Mouse (Mus musculus): ENCODE results near the gene Lgr5. TPM values are rescaled to one million over a fixed set of nuclear protein-coding genes. Genes with fewer than 3 reads are reported as not detected.

Gene Lgr5
- 0.23 and 0.35 TPM in 2 replicates for polyA plus RNA-seq (2015; fragmentation: Nextera tagmentation; extraction: Ambion mirVana)

DNA sequence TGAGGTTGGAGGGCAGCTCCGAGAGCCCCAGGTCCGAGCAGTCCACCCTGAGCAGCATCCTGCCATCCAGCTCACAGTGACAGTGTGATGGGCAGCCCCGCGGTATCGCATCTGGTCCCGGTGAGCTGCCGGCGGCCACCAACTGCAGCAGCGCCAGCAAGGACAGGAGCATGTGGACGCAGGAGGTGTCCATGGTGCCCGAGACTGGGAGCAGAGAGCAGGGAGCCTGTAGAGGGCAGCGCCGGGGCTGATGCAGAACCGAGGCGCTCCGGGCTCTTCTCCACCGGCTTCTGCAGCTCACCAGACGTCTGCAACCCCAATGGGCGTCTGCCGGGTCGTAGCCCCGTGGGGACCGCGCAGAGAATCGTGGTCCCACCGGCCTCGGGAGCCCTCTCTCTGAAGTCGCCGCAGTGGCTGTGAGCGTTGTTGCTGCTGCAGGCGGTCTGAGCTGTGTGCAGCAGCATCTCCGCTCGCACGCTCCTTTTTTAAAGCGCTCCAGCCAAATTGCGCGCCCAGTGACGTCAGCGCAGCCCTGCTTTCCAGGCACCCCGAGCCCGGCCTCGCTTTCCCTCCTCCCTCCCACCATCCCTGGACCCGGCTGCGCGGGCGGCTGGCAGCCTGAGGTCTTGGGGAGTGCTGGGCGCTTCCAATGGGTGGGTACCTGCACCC lies at the start of gene Lgr5:
Gene Lgr5, minus strand, starts transcription at position 480 of the 669 bp plus-strand sequence.
- Histone ChIP-seq H3K4me2 (replicated peaks; ENCODE audit: low read depth, low read length) (peak within 1 kb of the TSS; percentile 62), H3K4me3 (ENCODE audit: low read depth, low read length) (peak within 1 kb of the TSS; percentile 28), H3K9ac (replicated peaks; ENCODE audit: low read depth) (no peak within 1 kb of the TSS), H3K9me3 (ENCODE audit: low read length) (no peaks in the 10 kb centered on the region), H3K27ac (ENCODE audit: low read length) (no peak within 1 kb of the TSS), H3K27me3 (replicated peaks; ENCODE audit: insufficient read depth, low read length) (peaks cover 28% of the 10 kb centered on the region), H3K36me3 (ENCODE audit: insufficient read depth, low read length) (no peaks in the 10 kb centered on the region), H3K4me1 (ENCODE audit: insufficient read depth, low read depth, low read length) (peaks cover 7% of the 10 kb centered on the region)
- TF ChIP-seq EP300 (IDR thresholded peaks at IDR 0.05): no peak
- TF ChIP-seq CTCF (IDR thresholded peaks at IDR 0.05): peak; percentile 56
- WGBS: 2% methylated on average over 45 of the region's 47 CpGs
- peak; percentile 61 for DNase-seq (ENCODE audit: low spot score)
- ATAC-seq: peak; percentile 75

DNA sequence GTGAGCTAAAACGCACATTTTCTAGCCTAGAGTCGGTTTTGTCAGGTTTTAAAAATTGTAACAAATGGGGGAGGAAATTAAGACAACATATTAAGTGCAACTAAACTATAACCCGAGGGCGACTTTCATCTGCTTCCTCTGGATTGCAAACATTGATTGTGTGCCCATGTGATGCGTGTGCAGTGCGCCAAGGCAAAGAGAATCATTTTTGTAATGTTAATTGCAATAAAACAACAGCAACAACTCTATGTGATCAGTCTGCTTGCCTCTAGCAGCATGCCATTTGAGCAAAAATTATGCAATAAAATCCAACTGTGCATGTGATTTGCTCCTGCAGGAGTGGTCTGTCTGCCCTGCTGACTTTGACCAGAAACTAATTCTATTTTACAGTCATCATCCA lies 39.1 kb upstream of the Lgr5 start:
- ATAC-seq: no peak
- DNase-seq (ENCODE audit: low spot score): no peak
- WGBS: 84% methylated on average over 6 of the region's 6 CpGs
- Histone ChIP-seq H3K9ac (replicated peaks; ENCODE audit: low read depth) (no peak overlapping the region), H3K27ac (ENCODE audit: low read length) (no peak overlapping the region), H3K4me1 (ENCODE audit: insufficient read depth, low read depth, low read length) (no peaks in the 10 kb centered on the region), H3K36me3 (ENCODE audit: insufficient read depth, low read length) (no peaks in the 10 kb centered on the region), H3K27me3 (replicated peaks; ENCODE audit: insufficient read depth, low read length) (no peaks in the 10 kb centered on the region), H3K4me2 (replicated peaks; ENCODE audit: low read depth, low read length) (no peak overlapping the region), H3K9me3 (ENCODE audit: low read length) (no peaks in the 10 kb centered on the region), H3K4me3 (ENCODE audit: low read depth, low read length) (no peak overlapping the region)
- TF ChIP-seq CTCF (IDR thresholded peaks at IDR 0.05) (no peak), EP300 (IDR thresholded peaks at IDR 0.05) (no peak)

DNA sequence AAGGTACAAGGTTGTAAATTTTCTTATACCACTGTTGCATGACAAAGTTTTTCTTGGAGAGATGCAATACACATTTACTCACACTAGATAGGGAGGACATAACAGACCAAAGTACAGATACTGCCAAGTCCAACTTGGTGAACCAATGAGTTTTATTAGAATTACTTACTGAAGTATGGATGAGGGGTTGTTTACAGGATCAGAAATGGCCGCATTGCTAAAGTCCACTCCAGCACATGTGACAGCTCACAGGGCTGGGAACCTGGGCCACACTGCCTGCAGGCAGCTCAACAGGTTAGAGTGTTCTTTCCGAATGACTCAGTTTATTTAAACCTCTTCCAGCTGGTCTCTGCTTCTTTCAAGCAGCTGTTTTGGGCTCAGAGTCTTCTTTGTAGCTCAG lies 37.4 kb upstream of the Lgr5 start:
- no peak for ATAC-seq

GRCm38 (mm10) chr10:115623956-115624671 lies 36.5 kb upstream of the Lgr5 start:
- H3K27ac ChIP-seq (ENCODE audit: low read length): no peak overlapping the region
- H3K4me1 ChIP-seq (ENCODE audit: insufficient read depth, low read depth, low read length): no peaks in the 10 kb centered on the region
- H3K9me3 ChIP-seq (ENCODE audit: low read length): no peaks in the 10 kb centered on the region
- TF ChIP-seq CTCF (IDR thresholded peaks at IDR 0.05): no peak
- peak; percentile 63 for TF ChIP-seq EP300 (IDR thresholded peaks at IDR 0.05)
- H3K4me2 ChIP-seq (replicated peaks; ENCODE audit: low read depth, low read length): no peak overlapping the region
- ATAC-seq (peak; percentile 94), DNase-seq (ENCODE audit: low spot score) (peak; percentile 83)
- H3K27me3 ChIP-seq (replicated peaks; ENCODE audit: insufficient read depth, low read length): no peaks in the 10 kb centered on the region
- 44% methylated on average over 15 of the region's 15 CpGs for WGBS
- H3K36me3 ChIP-seq (ENCODE audit: insufficient read depth, low read length): no peaks in the 10 kb centered on the region
- no peak overlapping the region for H3K9ac ChIP-seq (replicated peaks; ENCODE audit: low read depth)
- no peak overlapping the region for H3K4me3 ChIP-seq (ENCODE audit: low read depth, low read length)

More for the DNA sequence above, 37.4 kb upstream of the Lgr5 start:
- Histone ChIP-seq H3K36me3 (ENCODE audit: insufficient read depth, low read length) (no peaks in the 10 kb centered on the region), H3K27me3 (replicated peaks; ENCODE audit: insufficient read depth, low read length) (no peaks in the 10 kb centered on the region), H3K4me3 (ENCODE audit: low read depth, low read length) (no peak overlapping the region), H3K9me3 (ENCODE audit: low read length) (no peaks in the 10 kb centered on the region), H3K4me1 (ENCODE audit: insufficient read depth, low read depth, low read length) (no peaks in the 10 kb centered on the region), H3K27ac (ENCODE audit: low read length) (no peak overlapping the region), H3K4me2 (replicated peaks; ENCODE audit: low read depth, low read length) (no peak overlapping the region), H3K9ac (replicated peaks; ENCODE audit: low read depth) (no peak overlapping the region)
- TF ChIP-seq CTCF (IDR thresholded peaks at IDR 0.05) (no peak), EP300 (IDR thresholded peaks at IDR 0.05) (no peak)
- WGBS: 76% methylated on average over 2 of the region's 2 CpGs
- no peak for DNase-seq (ENCODE audit: low spot score)

DNA sequence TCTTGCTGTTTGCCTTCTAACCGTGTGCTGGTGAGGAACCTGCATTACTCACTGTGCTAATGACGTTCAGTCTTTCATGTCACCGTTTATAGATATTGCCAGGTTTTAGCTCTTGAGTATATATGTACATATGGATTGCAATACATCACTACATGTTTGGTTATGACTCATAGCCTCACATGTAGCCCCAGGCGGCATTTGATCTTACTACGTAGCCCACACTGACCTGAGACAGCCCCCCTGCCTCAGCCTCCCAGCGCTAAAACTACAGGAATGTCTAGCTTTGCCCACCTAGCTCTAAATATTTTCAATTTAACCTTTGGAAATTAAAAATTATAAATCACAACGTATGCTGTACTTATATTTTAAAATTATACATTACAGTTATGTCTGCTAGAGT lies 35.9 kb upstream of the Lgr5 start:
- H3K9me3 ChIP-seq (ENCODE audit: low read length): no peaks in the 10 kb centered on the region
- H3K4me1 ChIP-seq (ENCODE audit: insufficient read depth, low read depth, low read length): no peaks in the 10 kb centered on the region
- ATAC-seq (peak; percentile 58), DNase-seq (ENCODE audit: low spot score) (peak; percentile 15)
- H3K27ac ChIP-seq (ENCODE audit: low read length): no peak overlapping the region
- no peaks in the 10 kb centered on the region for H3K27me3 ChIP-seq (replicated peaks; ENCODE audit: insufficient read depth, low read length)
- H3K36me3 ChIP-seq (ENCODE audit: insufficient read depth, low read length): no peaks in the 10 kb centered on the region
- TF ChIP-seq EP300 (IDR thresholded peaks at IDR 0.05): no peak
- no peak for TF ChIP-seq CTCF (IDR thresholded peaks at IDR 0.05)
- H3K4me3 ChIP-seq (ENCODE audit: low read depth, low read length): no peak overlapping the region
- no peak overlapping the region for H3K4me2 ChIP-seq (replicated peaks; ENCODE audit: low read depth, low read length)
- WGBS: 59% methylated on average over 7 of the region's 7 CpGs
- no peak overlapping the region for H3K9ac ChIP-seq (replicated peaks; ENCODE audit: low read depth)

DNA sequence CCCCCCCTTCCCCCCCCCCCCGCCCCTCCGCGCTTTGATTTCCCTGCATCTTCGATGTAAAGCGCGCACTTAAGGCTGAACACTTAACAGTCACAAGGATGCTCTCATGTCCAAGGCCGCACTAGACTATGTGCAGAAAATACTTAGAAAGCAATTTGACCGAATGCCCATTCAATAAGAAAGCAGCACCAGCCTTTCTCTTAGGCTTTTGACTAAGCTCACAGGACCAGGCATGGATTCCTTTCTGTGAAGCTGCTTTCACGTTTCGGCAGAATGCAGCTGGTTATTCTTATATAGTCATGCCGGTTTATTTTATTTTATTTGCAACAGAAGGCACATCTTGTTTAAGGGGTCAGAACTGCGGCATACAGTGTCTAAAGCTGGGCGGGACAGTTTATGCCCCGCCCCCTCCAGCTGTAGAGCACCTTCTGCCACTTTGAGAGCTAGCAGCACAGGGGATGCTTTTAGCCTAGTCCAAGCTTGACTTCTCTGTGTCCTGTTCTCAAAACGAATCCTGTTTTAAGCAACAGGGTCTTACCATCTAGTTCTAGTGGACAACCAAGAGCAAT lies 30.8 kb upstream of the Lgr5 start:
- Histone ChIP-seq H3K4me2 (replicated peaks; ENCODE audit: low read depth, low read length) (peak overlapping the region; percentile 9), H3K27ac (ENCODE audit: low read length) (no peak overlapping the region), H3K36me3 (ENCODE audit: insufficient read depth, low read length) (no peaks in the 10 kb centered on the region), H3K4me3 (ENCODE audit: low read depth, low read length) (no peak overlapping the region), H3K9me3 (ENCODE audit: low read length) (no peaks in the 10 kb centered on the region), H3K4me1 (ENCODE audit: insufficient read depth, low read depth, low read length) (no peaks in the 10 kb centered on the region), H3K9ac (replicated peaks; ENCODE audit: low read depth) (no peak overlapping the region), H3K27me3 (replicated peaks; ENCODE audit: insufficient read depth, low read length) (no peaks in the 10 kb centered on the region)
- 15% methylated on average over 15 of the region's 15 CpGs for WGBS
- TF ChIP-seq EP300 (IDR thresholded peaks at IDR 0.05): no peak
- TF ChIP-seq CTCF (IDR thresholded peaks at IDR 0.05): no peak
- no peak for ATAC-seq
- DNase-seq (ENCODE audit: low spot score): peak; percentile 8
